8 mouse cellular contexts compared by ENCODE assay signal in the genomic region with DNA sequence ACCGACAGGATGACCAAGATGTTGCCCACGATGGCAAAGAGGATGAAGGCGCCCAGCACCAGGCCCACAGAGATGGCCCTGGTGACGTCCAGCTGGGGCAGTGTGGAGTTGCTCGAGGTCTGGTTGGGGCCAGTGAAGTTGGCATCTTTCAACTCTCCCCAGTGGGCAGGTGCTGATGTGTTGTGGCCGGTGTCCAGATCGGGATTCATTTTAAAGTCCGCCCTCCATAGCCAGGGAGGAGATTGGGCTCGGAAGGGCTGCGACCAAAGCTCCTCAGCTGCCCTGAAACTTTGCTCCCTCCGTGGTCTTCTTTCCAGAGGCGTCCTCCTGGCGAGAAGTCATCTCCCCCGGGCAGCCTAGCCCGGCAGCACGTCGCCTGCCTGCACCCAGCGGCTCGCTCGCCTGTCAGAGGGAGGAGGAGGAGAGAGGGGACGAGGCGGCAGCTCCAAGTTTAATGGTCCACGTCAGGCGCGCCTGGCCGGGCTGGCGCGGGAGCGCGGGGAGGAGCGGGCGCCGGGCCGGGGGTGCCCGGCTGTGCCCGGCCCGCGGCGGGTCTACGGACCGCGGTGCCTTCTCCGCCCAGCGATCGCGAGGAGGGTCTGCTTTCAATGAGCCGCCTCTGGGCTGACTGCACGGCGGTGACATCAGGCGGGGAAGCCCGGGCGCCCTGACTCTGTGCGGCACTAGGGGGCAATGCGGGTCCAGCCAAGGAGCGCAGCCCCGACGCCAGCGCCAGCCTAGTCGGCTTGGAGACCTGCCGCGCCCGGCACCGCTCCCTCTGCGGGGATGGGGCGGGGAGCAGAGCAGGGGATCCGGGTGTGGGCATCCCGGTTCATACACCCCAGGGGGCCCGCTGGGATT.
DNase-seq lines count a peak whose midpoint lies in the region; ATAC-seq and TF ChIP-seq lines count a peak whose summit lies in the region.

No protein-coding gene starts in this region.

- ATAC-seq in Patski: peak; percentile 94
- ATAC-seq in hindbrain, embryonic 14.5 days (ENCODE audit: low FRiP score): peak; percentile 97

- peak overlapping the region; percentile 70 for H3K4me2 ChIP-seq in hindbrain, embryonic 14.5 days (replicated peaks)

- no peaks in the 10 kb centered on the region for H3K36me3 ChIP-seq in hindbrain, embryonic 14.5 days (replicated peaks; ENCODE audit: control insufficient read depth, insufficient read depth)

- peak overlapping the region; percentile 69 for H3K4me3 ChIP-seq in gastrocnemius, adult 2 months
- peak overlapping the region; percentile 60 for H3K4me3 ChIP-seq in hindbrain, embryonic 14.5 days (replicated peaks; ENCODE audit: low read length)

- intact Hi-C loops in gastrocnemius, adult 2 months (cut with DNase I): loop anchor here (2.0 to 5.0 kb wide), 2 partner anchors 376 to 495 kb away; no protein-coding TSS in a partner anchor

- POLR2A ChIA-PET in Patski (lab: Charles Lee): interaction anchor here (0.6 to 1.2 kb wide), 2 partner anchors 91 to 343 kb away, joined by 3 read pairs; no protein-coding TSS in a partner anchor

- H3K9me3 ChIP-seq in hindbrain, embryonic 14.5 days (ENCODE audit: control insufficient read depth, low read length): no peaks in the 10 kb centered on the region

- H3K27me3 ChIP-seq in Patski: no peaks in the 10 kb centered on the region
- H3K27me3 ChIP-seq in hindbrain, embryonic 14.5 days (ENCODE audit: control insufficient read depth, insufficient read depth, low read length): 0 out of 2 replicates have a peak, but pooled peaks cover 3% of the 10 kb centered on the region

- H3K4me1 ChIP-seq in hindbrain, embryonic 14.5 days (replicated peaks; ENCODE audit: control insufficient read depth, insufficient read depth, low read length): no peaks in the 10 kb centered on the region

- 6% methylated on average over 66 of the region's 68 CpGs for WGBS in hindbrain, embryonic 14.5 days

- H3K9ac ChIP-seq in hindbrain, embryonic 14.5 days: peak overlapping the region; percentile 76

- CTCF ChIA-PET in Patski (lab: Charles Lee): interaction anchor here (0.9 to 1.5 kb wide), 5 partner anchors 64 to 494 kb away, joined by 3 to 8 read pairs (median 3); no protein-coding TSS in a partner anchor

- no peak for DNase-seq in Patski (ENCODE audit: low read depth, low spot score)
- DNase-seq in cerebellum, postnatal 4 days (ENCODE audit: low spot score in 2 of 2): peak; percentile 73 to 87
- peak; percentile 85 for DNase-seq in gastrocnemius, adult 2 months
- DNase-seq in hindbrain, embryonic 14.5 days (ENCODE audit: low spot score): peak; percentile 83
- peak; percentile 46 for DNase-seq in left cerebral cortex, adult 11 months (ENCODE audit: low spot score)
- DNase-seq in lung, postnatal 10 days: peak; percentile 85
- DNase-seq in retina, postnatal 1 day: peak; percentile 87
- peak; percentile 74 for DNase-seq in urinary bladder, adult 2 months (ENCODE audit: low spot score)

- H3K27ac ChIP-seq in gastrocnemius, adult 2 months: peak overlapping the region; percentile 2; the same call in 1 of the 2 replicates
- 0 out of 2 replicates have a peak overlapping the region, but pooled peaks have one; percentile 40 for H3K27ac ChIP-seq in hindbrain, embryonic 14.5 days

- peak; percentile 99 for TF ChIP-seq CTCF in Patski (IDR thresholded peaks at IDR 0.05)
- TF ChIP-seq CTCF in gastrocnemius, adult 2 months (IDR thresholded peaks at IDR 0.05): peak; percentile 73

- in situ Hi-C loops in Patski (cut with MboI; ENCODE audit: low pct_unique_long_range_greater_than_20kb): loop anchor here (5.0 to 10.0 kb wide), 2 partner anchors 86 to 159 kb away; no protein-coding TSS in a partner anchor
